Mouse (Mus musculus): ENCODE results near the gene Ppib. TPM values are rescaled to one million over a fixed set of nuclear protein-coding genes. Genes with fewer than 3 reads are reported as not detected.

Gene Ppib
- total RNA-seq, 2 experiments from 2014 or later = 262 to 272 TPM

Other genes with a start within 250 kb of the Ppib start
- 10 to 100 TPM; 34.4 to 36.7 TPM for gene Zfp609, start 232.7 kb upstream of the Ppib start, total RNA-seq (2021)
- gene Pclaf, start 170.0 kb upstream of the Ppib start, total RNA-seq (2021) = 10 to 100 TPM; 12.4 to 12.6 TPM
- gene Trip4, start 151.4 kb upstream of the Ppib start, total RNA-seq (2021) = 10 to 100 TPM; 21.1 to 21.4 TPM
- gene Csnk1g1, start 151.3 kb upstream of the Ppib start, total RNA-seq (2021) = 10 to 100 TPM; 15.3 to 18.6 TPM
- gene Snx22, start 9.5 kb downstream of the Ppib start, total RNA-seq (2021) = 1 to 10 TPM in 1 of 2 experiments, under 1 TPM in 1; 0.81 to 1.1 TPM
- gene Snx1, start 66.4 kb downstream of the Ppib start, total RNA-seq (2021) = 10 to 100 TPM; 38.5 to 41.3 TPM
- 10 to 100 TPM; 84.0 to 85.4 TPM for gene Ciao2a, start 66.4 kb downstream of the Ppib start, total RNA-seq (2021)
- gene Dapk2, start 98.0 kb downstream of the Ppib start, total RNA-seq (2021) = 1 to 10 TPM; 5.1 to 5.3 TPM

All from heart, postnatal 10 days (tissue).